Mouse (Mus musculus) embryonic facial prominence, embryonic 12.5 days (tissue): Measurements from ENCODE around the gene Spred1. TPM values are rescaled to one million over a fixed set of nuclear protein-coding genes. Genes with fewer than 3 reads are reported as not detected.
A peak's percentile ranks its signal among the peaks of the same experiment; 100 is the strongest.

ENCODE experiments used
- ATAC-seq: fragments of 200-750 bp; cut with Nextera tagmentation; 2 replicates; pipeline ENCODE4 v1.8.0; 2017; ENCODE audit not compliant: insufficient number of reproducible peaks, insufficient read depth, low FRiP score, low TSS enrichment
- H3K27ac ChIP-seq: fragments of 300-500 bp; sonication (generic); 2 replicates; pipeline ENCODE4 v1.5.1; 2016; ENCODE audit warnings: mild to moderate bottlenecking
- H3K27me3 ChIP-seq: fragments of 300-500 bp; sonication (generic); 2 replicates; pipeline ENCODE4 v1.6.1; 2016; ENCODE audit warnings: mild to moderate bottlenecking, moderate library complexity
- H3K36me3 ChIP-seq: fragments of 300-500 bp; sonication (generic); 2 replicates; pipeline ENCODE4 v1.6.1; 2016; ENCODE audit warnings: mild to moderate bottlenecking
- H3K4me1 ChIP-seq: fragments of 300-500 bp; sonication (generic); 2 replicates; pipeline ENCODE4 v1.6.1; 2016
- H3K4me2 ChIP-seq: fragments of 300-500 bp; sonication (generic); replicated peaks from 2 replicates; pipeline ENCODE4 v1.6.1; 2016; ENCODE audit warnings: mild to moderate bottlenecking, moderate library complexity
- H3K4me3 ChIP-seq: fragments of 300-500 bp; sonication (generic); 2 replicates; pipeline ENCODE4 v1.5.1; 2016; ENCODE audit warnings: mild to moderate bottlenecking
- H3K9ac ChIP-seq: fragments of 300-500 bp; sonication (generic); 2 replicates; pipeline ENCODE4 v1.6.1; 2016; ENCODE audit warnings: mild to moderate bottlenecking, moderate library complexity
- H3K9me3 ChIP-seq: fragments of 300-500 bp; sonication (generic); 2 replicates; pipeline ENCODE4 v1.6.1; 2016; ENCODE audit warnings: mild to moderate bottlenecking, moderate library complexity
- WGBS: fragments of 180-500 bp; shearing (Covaris S2); methylation state at CpG from one replicate; pipeline ENCODE4 v1.1.7; 2016; 5-methylcytosine and 5-hydroxymethylcytosine counted together
- polyA plus RNA-seq: library from polyadenylated mRNA; unstranded; fragments of >200 nt; fragmentation: Nextera tagmentation; extraction: Ambion mirVana; gene quantifications from 2 replicates; pipeline ENCODE4 v1.2.1, GENCODE M21; 2016

Spred1 gene
- polyA plus RNA-seq, 1 experiment from 2014 or later = 26.4 TPM

- Histone ChIP-seq H3K9ac (no peak overlapping the region), H3K4me1 (no peaks in the 10 kb centered on the region), H3K4me2 (no peak overlapping the region), H3K27me3 (no peaks in the 10 kb centered on the region), H3K36me3 (no peaks in the 10 kb centered on the region), H3K9me3 (no peaks in the 10 kb centered on the region), H3K27ac (no peak overlapping the region), H3K4me3 (no peak overlapping the region)
- no peak for ATAC-seq
Observed at GRCm38 (mm10) chr2:117194309-117194708, 73.1 kb downstream of the Spred1 start.

GRCm38 (mm10) chr2:117195151-117195550 lies 74.0 kb downstream of the Spred1 start:
- Histone ChIP-seq H3K27me3 (no peaks in the 10 kb centered on the region), H3K27ac (no peak overlapping the region), H3K9me3 (no peaks in the 10 kb centered on the region), H3K36me3 (no peaks in the 10 kb centered on the region), H3K4me2 (no peak overlapping the region), H3K9ac (no peak overlapping the region), H3K4me3 (no peak overlapping the region), H3K4me1 (no peaks in the 10 kb centered on the region)
- 37% methylated on average over 2 of the region's 2 CpGs for WGBS
- no peak for ATAC-seq

- no peaks in the 10 kb centered on the region for H3K27me3 ChIP-seq
- ATAC-seq = no peak
- no peaks in the 10 kb centered on the region for H3K36me3 ChIP-seq
- H3K4me3 ChIP-seq = no peak overlapping the region
- no peak overlapping the region for H3K9ac ChIP-seq
- H3K9me3 ChIP-seq = no peaks in the 10 kb centered on the region
- no peaks in the 10 kb centered on the region for H3K4me1 ChIP-seq
- 63% methylated on average over 6 of the region's 7 CpGs for WGBS
- no peak overlapping the region for H3K27ac ChIP-seq
- no peak overlapping the region for H3K4me2 ChIP-seq
Observed at GRCm38 (mm10) chr2:117195578-117195977, 74.4 kb downstream of the Spred1 start.

GRCm38 (mm10) chr2:117200869-117201338 lies 79.7 kb downstream of the Spred1 start:
- 52% methylated on average over 9 of the region's 9 CpGs for WGBS
- Histone ChIP-seq H3K27ac (no peak overlapping the region), H3K27me3 (no peaks in the 10 kb centered on the region), H3K9me3 (no peaks in the 10 kb centered on the region), H3K36me3 (no peaks in the 10 kb centered on the region), H3K9ac (no peak overlapping the region), H3K4me1 (no peaks in the 10 kb centered on the region), H3K4me2 (no peak overlapping the region), H3K4me3 (no peak overlapping the region)
- ATAC-seq = no peak

GRCm38 (mm10) chr2:117203350-117203749 lies 82.2 kb downstream of the Spred1 start:
- 80% methylated on average over 5 of the region's 5 CpGs for whole genome bisulfite sequencing
- H3K9me3 ChIP-seq = no peaks in the 10 kb centered on the region
- no peaks in the 10 kb centered on the region for H3K27me3 ChIP-seq
- no peak overlapping the region for H3K4me2 ChIP-seq
- no peak overlapping the region for H3K9ac ChIP-seq
- H3K4me3 ChIP-seq = no peak overlapping the region
- H3K4me1 ChIP-seq = no peaks in the 10 kb centered on the region
- no peak overlapping the region for H3K27ac ChIP-seq
- H3K36me3 ChIP-seq = no peaks in the 10 kb centered on the region; the same call in 1 of the 2 replicates
- no peak for ATAC-seq

- Histone ChIP-seq H3K27me3 (no peaks in the 10 kb centered on the region), H3K4me2 (no peak overlapping the region), H3K9ac (no peak overlapping the region), H3K4me1 (0 out of 2 replicates have a peak, but pooled peaks cover 2% of the 10 kb centered on the region), H3K4me3 (no peak overlapping the region), H3K27ac (no peak overlapping the region), H3K36me3 (no peaks in the 10 kb centered on the region; the same call in 1 of the 2 replicates), H3K9me3 (no peaks in the 10 kb centered on the region)
- ATAC-seq = no peak
- WGBS = 72% methylated on average over 3 of the region's 3 CpGs
Observed at GRCm38 (mm10) chr2:117204534-117204933, 83.4 kb downstream of the Spred1 start.

GRCm38 (mm10) chr2:117205066-117205465 lies 83.9 kb downstream of the Spred1 start:
- Histone ChIP-seq H3K4me1 (0 out of 2 replicates have a peak, but pooled peaks cover 4% of the 10 kb centered on the region), H3K36me3 (no peaks in the 10 kb centered on the region; the same call in 1 of the 2 replicates), H3K4me2 (no peak overlapping the region), H3K27ac (no peak overlapping the region), H3K9ac (no peak overlapping the region), H3K4me3 (no peak overlapping the region), H3K27me3 (no peaks in the 10 kb centered on the region), H3K9me3 (no peaks in the 10 kb centered on the region)
- 88% methylated on average over 6 of the region's 6 CpGs for WGBS
- no peak for ATAC-seq

GRCm38 (mm10) chr2:117210416-117211085 lies 89.4 kb downstream of the Spred1 start:
- no peak overlapping the region for H3K9ac ChIP-seq

GRCm38 (mm10) chr2:117216152-117216551 lies 95.0 kb downstream of the Spred1 start:
- Histone ChIP-seq H3K4me2 (no peak overlapping the region), H3K9ac (no peak overlapping the region), H3K36me3 (no peaks in the 10 kb centered on the region), H3K9me3 (no peaks in the 10 kb centered on the region), H3K27me3 (no peaks in the 10 kb centered on the region), H3K27ac (no peak overlapping the region), H3K4me1 (peaks cover 8% of the 10 kb centered on the region; the same call in 1 of the 2 replicates), H3K4me3 (no peak overlapping the region)
- no peak for ATAC-seq
- 62% methylated on average over 2 of the region's 2 CpGs for WGBS

More at GRCm38 (mm10) chr2:117210416-117211085, 89.4 kb downstream of the Spred1 start:
- Histone ChIP-seq H3K27me3 (no peaks in the 10 kb centered on the region), H3K4me1 (peaks cover 11% of the 10 kb centered on the region), H3K4me3 (no peak overlapping the region), H3K9me3 (no peaks in the 10 kb centered on the region), H3K36me3 (no peaks in the 10 kb centered on the region; the same call in 1 of the 2 replicates), H3K27ac (peak overlapping the region; percentile 73; the same call in 1 of the 2 replicates), H3K4me2 (peak overlapping the region; percentile 44)
- WGBS = 5% methylated on average over 6 of the region's 6 CpGs
- peak; percentile 98 for ATAC-seq

GRCm38 (mm10) chr2:117217695-117218216 lies 96.6 kb downstream of the Spred1 start:
- Histone ChIP-seq H3K27ac (peak overlapping the region; percentile 76), H3K27me3 (no peaks in the 10 kb centered on the region), H3K4me1 (peaks cover 8% of the 10 kb centered on the region; the same call in 1 of the 2 replicates), H3K36me3 (no peaks in the 10 kb centered on the region), H3K4me2 (peak overlapping the region; percentile 40), H3K9me3 (no peaks in the 10 kb centered on the region), H3K9ac (no peak overlapping the region), H3K4me3 (no peak overlapping the region)
- 6% methylated on average over 13 of the region's 15 CpGs for WGBS
- ATAC-seq = peak; percentile 75; the same call in 1 of the 2 replicates

GRCm38 (mm10) chr2:117219536-117219935 lies 98.4 kb downstream of the Spred1 start:
- no peak overlapping the region for H3K4me2 ChIP-seq

GRCm38 (mm10) chr2:117222651-117223050 lies 101.5 kb downstream of the Spred1 start:
- ATAC-seq = no peak
- 50% methylated on average over 9 of the region's 9 CpGs for WGBS
- peak overlapping the region; percentile 58; the same call in 1 of the 2 replicates for H3K27ac ChIP-seq

More at GRCm38 (mm10) chr2:117219536-117219935, 98.4 kb downstream of the Spred1 start:
- Histone ChIP-seq H3K27me3 (no peaks in the 10 kb centered on the region), H3K4me3 (no peak overlapping the region), H3K9me3 (no peaks in the 10 kb centered on the region), H3K4me1 (peaks cover 8% of the 10 kb centered on the region; the same call in 1 of the 2 replicates), H3K36me3 (no peaks in the 10 kb centered on the region), H3K9ac (no peak overlapping the region), H3K27ac (no peak overlapping the region)
- WGBS = 95% methylated on average over 4 of the region's 4 CpGs
- ATAC-seq = no peak

More at GRCm38 (mm10) chr2:117222651-117223050, 101.5 kb downstream of the Spred1 start:
- no peaks in the 10 kb centered on the region for H3K27me3 ChIP-seq
- no peak overlapping the region for H3K4me3 ChIP-seq
- H3K4me2 ChIP-seq = no peak overlapping the region
- H3K9me3 ChIP-seq = no peaks in the 10 kb centered on the region
- no peaks in the 10 kb centered on the region for H3K36me3 ChIP-seq
- H3K9ac ChIP-seq = no peak overlapping the region
- peaks cover 5% of the 10 kb centered on the region; the same call in 1 of the 2 replicates for H3K4me1 ChIP-seq
